Mouse (Mus musculus) heart, adult 18-20 months (tissue): ENCODE results near the gene Tapbpl. TPM values are rescaled to one million over a fixed set of nuclear protein-coding genes. Genes with fewer than 3 reads are reported as not detected.
A peak's percentile ranks its signal among the peaks of the same experiment; 100 is the strongest.

Source experiments
- DNase-seq, 2 experiments: peaks; one replicate each; pipeline ENCODE4 v3.0.0; 2021 to 2022; ENCODE audit warnings: mixed read lengths in 1 of 2
- microRNA-seq, 2 experiments: library from miRNA; unstranded; fragments of <30 nt; microRNA quantifications; one replicate each; pipeline ENCODE4 v1.2.0; 2022
- total RNA-seq, 2 experiments: library from RNA; stranded (reverse); gene quantifications; 2 replicates each; pipeline ENCODE4 v1.2.3; 2021

Tapbpl gene
- total RNA-seq, 2 experiments from 2014 or later = 5.7 to 6.1 TPM

GRCm38 (mm10) chr6:125197166-125197565, 34.5 kb downstream of the Tapbpl start:
- DNase-seq = no peak

GRCm38 (mm10) chr6:125196301-125196700, 35.4 kb downstream of the Tapbpl start:
- peak; percentile 21 to 59 for DNase-seq

DNA sequence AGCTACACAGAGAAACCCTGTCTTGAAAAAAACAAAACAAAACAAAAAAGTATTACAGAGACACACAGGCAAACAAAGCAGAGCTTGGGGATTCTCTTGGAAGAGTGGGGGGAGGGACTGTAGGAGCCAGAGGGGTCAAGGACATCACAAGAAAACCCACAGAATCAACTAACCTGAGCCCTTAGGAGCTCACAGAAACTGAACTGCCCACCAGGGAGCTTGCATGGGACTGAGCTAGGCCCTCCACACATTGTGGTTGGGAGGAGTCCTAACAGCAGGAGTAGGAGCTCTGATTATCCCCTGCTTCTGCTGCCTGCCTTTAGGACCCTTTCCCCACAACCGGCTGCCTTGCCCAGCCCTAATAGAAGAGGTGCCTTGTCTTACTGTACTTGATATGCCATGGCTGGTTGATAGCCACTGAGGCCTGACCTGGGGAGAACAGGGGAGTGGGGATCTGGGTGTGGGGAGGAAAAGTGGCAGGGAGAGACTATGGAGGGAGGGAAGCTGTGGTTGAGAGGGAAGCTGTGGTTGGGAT, 36.1 kb downstream of the Tapbpl start:
- DNase-seq = no peak

- no peak for DNase-seq
These were observed 38.3 kb downstream of the Tapbpl start for GRCm38 (mm10) chr6:125193390-125193789.

GRCm38 (mm10) chr6:125192841-125193240, 38.8 kb downstream of the Tapbpl start:
- DNase-seq = no peak

- DNase-seq = peak; percentile 93 to 94
These were observed 39.5 kb downstream of the Tapbpl start for GRCm38 (mm10) chr6:125192016-125192714.

DNA sequence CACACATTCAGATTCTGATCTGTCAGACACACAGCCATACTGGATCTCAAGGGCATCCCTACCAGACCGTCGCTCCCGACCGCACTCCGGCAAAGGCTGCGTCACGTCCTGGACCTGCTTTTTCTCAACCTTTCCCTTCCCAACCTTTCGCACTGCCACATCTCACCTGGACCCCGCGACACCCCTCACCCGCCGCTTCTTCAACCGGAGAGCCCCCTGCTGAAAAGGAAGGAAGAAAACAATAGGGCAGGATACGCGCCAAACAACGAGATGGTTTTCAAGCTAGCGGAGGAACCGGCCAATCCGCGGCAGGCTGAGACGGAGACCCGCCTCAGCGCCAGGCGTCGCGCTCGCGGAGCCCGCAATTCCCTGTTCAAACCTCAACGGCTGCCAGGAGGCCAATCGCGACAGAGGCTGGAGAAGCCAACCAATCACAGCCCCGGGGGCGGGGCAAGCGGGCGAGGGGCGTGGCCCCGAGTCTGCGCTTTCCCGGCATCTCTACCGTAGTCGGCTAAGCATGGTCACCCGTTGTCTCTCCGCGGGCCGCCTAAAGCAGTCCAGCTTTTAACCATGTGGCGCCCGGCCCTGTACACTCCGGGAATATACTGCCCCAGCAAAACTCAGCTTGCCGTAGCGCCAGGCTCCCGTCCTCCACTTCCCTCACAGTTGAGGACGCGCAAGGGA, 40.2 kb downstream of the Tapbpl start, which contains the start of the genes Ncapd2 and Mrpl51:
Gene Ncapd2 (minus strand): TSS at position 370 of the 684 bp plus-strand sequence.
Gene Mrpl51 (plus strand): TSS at position 470 of the 684 bp plus-strand sequence.
- peak; percentile 98 for DNase-seq

- DNase-seq = no peak
These were observed 40.8 kb downstream of the Tapbpl start for GRCm38 (mm10) chr6:125190816-125191215.

DNA sequence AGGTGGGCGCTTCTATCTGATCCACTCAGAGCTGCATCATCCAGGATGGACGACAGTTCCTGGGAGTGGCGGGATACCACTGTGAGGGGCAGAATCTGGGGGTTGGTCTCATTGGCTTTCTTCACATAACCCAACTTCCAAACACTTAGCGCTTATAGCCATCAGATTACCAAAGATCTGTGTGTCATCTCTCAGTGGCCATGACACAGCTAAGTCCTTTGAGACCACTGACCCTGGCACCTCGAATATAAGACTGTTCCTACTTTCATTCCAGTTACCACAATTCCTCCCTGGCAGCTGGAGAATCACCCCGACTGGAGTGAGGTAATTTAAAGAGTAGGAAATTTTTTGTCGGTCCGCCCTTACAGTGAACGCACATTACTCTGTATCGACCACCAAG, 45.5 kb downstream of the Tapbpl start:
- DNase-seq = no peak

DNA sequence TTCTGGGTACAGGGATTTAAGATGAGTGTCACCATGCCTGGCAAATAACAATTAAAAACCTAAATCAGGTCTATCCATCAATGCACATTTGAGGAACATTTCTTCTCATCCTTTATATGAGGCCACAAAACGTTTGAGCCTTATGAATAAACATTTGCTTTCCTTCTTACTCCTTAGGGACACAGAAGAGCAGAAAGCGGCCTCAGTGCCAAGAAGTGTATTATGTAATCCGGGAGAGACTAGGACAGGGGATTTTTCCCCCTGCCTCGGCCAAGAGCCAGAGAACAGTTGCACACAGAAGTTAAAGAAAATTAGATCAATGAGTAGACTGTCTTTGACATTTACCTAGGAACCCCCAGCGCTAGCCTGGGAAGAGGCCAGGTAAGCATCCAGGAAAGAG, 49.5 kb downstream of the Tapbpl start:
- DNase-seq = peak; percentile 41 to 48

DNA sequence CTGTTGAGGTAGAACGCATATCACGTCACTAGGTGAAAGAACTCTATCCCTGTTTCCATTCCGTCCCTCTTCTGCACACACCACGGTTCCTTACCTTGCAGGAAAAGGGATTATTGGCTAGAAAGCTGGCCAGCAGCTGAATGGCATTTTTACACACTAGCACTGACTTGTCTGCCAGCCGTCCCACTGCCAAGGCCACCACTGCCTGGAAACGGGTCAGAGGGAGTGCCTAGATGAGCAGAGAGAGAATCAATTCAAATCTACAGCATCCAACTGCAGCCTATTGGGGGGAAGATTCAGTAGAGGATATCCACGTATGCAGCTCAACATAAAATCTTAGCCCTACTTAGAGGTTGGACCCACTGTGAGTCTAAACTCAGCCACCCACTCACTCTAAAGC, 52.1 kb downstream of the Tapbpl start:
- no peak for DNase-seq

GRCm38 (mm10) chr6:125175469-125175868, 56.2 kb downstream of the Tapbpl start:
- DNase-seq = no peak

Small RNAs within 50 kb of the gene (microRNA-seq; reads per million reads assigned to microRNA genes)
- gene Mir3098 (2.3 to 4.9 reads per million in 2 experiments), gene Mir8113 (0 reads per million in 2 experiments)

Other genes with a start within 250 kb of the Tapbpl start
- under 1 TPM; 0.62 to 0.80 TPM for gene Pianp, start 235.2 kb downstream of the Tapbpl start, total RNA-seq
- gene Zfp384, start 222.7 kb downstream of the Tapbpl start, total RNA-seq = 10 to 100 TPM; 20.5 to 20.6 TPM
- 10 to 100 TPM; 22.4 to 26.6 TPM for gene Ing4, start 192.1 kb downstream of the Tapbpl start, total RNA-seq
- gene Acrbp, start 182.2 kb downstream of the Tapbpl start, total RNA-seq = 1 to 10 TPM in 1 of 2 experiments, under 1 TPM in 1; 0.99 to 2.7 TPM
- gene Lpar5, start 163.9 kb downstream of the Tapbpl start, total RNA-seq = under 1 TPM; 0.25 to 0.62 TPM
- 100 to 1,000 TPM; 105 to 111 TPM for gene Chd4, start 135.9 kb downstream of the Tapbpl start, total RNA-seq
- gene Nop2, start 100.0 kb downstream of the Tapbpl start, total RNA-seq = 10 to 100 TPM; 19.2 to 20.1 TPM
- gene Iffo1, start 86.6 kb downstream of the Tapbpl start, total RNA-seq = 1 to 10 TPM; 5.0 to 5.9 TPM
- gene Gapdh, start 65.4 kb downstream of the Tapbpl start, total RNA-seq = 1,000 to 10,000 TPM; 4,422 to 5,568 TPM
- gene Ncapd2, start 40.2 kb downstream of the Tapbpl start, total RNA-seq = 10 to 100 TPM; 12.2 to 15.6 TPM
- 100 to 1,000 TPM; 316 to 366 TPM for gene Mrpl51, start 40.1 kb downstream of the Tapbpl start, total RNA-seq
- 1 to 10 TPM; 5.0 to 7.8 TPM for gene Vamp1, start 16.3 kb downstream of the Tapbpl start, total RNA-seq
- gene Cd27, start 5.2 kb upstream of the Tapbpl start, total RNA-seq = 1 to 10 TPM in 1 of 2 experiments, not detected in 1; 1.7 TPM
- gene Tuba3a, start 54.2 kb upstream of the Tapbpl start, total RNA-seq = not detected
- gene Ltbr, start 82.0 kb upstream of the Tapbpl start, total RNA-seq = 10 to 100 TPM; 25.0 to 28.7 TPM
- 1 to 10 TPM in 1 of 2 experiments, under 1 TPM in 1; 0.47 to 1.3 TPM for gene Scnn1a, start 88.8 kb upstream of the Tapbpl start, total RNA-seq
- 10 to 100 TPM; 47.5 to 50.8 TPM for gene Tnfrsf1a, start 117.5 kb upstream of the Tapbpl start, total RNA-seq
- not detected for gene Plekhg6, start 148.9 kb upstream of the Tapbpl start, total RNA-seq